Mouse (Mus musculus) G1E (cell line): Measurements from ENCODE around the gene Ubxn6.

Experiments used
- CTCF ChIP-seq: IDR thresholded peaks from 2 replicates; pipeline ENCODE4 v1.5.1; 2012; ENCODE audit warnings: low read depth, low read length, inconsistent platforms, mixed read lengths
- GATA1 ChIP-seq: IDR thresholded peaks from 2 replicates; pipeline ENCODE4 v1.6.1; 2012; ENCODE audit warnings: borderline replicate concordance, low read length, inconsistent platforms, mixed read lengths
- GATA2 ChIP-seq: IDR thresholded peaks from 2 replicates; pipeline ENCODE4 v1.6.1; 2012; ENCODE audit warnings: low read depth, low read length, inconsistent platforms, borderline replicate concordance
- POLR2AphosphoS5 ChIP-seq: IDR thresholded peaks from 2 replicates; pipeline ENCODE4 v1.6.1; 2012; ENCODE audit warnings: low read depth, low read length, inconsistent platforms; ENCODE audit not compliant: insufficient replicate concordance
- TAL1 ChIP-seq: conservative IDR thresholded peaks from 2 replicates; pipeline ENCODE4 v1.6.1; 2012; ENCODE audit warnings: low read depth, low read length, inconsistent platforms, mixed read lengths

GRCm38 (mm10) chr17:56111864-56112263 is 37.0 kb upstream of the Ubxn6 start:
- no peak for TF ChIP-seq TAL1
- TF ChIP-seq POLR2AphosphoS5 = no peak
- peak; percentile 94 for TF ChIP-seq CTCF
- TF ChIP-seq GATA1 = no peak
- no peak for TF ChIP-seq GATA2
